Mouse (Mus musculus) heart, adult 18-20 months (tissue): ENCODE measurements around the gene Fam173b. TPM values are rescaled to one million over a fixed set of nuclear protein-coding genes. Genes with fewer than 3 reads are reported as not detected.

Experiments used
- DNase-seq, 2 experiments: peaks; one replicate each; pipeline ENCODE4 v3.0.0; 2021 to 2022; ENCODE audit warnings: mixed read lengths in 1 of 2
- total RNA-seq, 2 experiments: library from RNA; stranded (reverse); gene quantifications; 2 replicates each; pipeline ENCODE4 v1.2.3; 2021

The Fam173b gene
- total RNA-seq, 2 experiments from 2014 or later, result 20.5 to 22.8 TPM

DNA sequence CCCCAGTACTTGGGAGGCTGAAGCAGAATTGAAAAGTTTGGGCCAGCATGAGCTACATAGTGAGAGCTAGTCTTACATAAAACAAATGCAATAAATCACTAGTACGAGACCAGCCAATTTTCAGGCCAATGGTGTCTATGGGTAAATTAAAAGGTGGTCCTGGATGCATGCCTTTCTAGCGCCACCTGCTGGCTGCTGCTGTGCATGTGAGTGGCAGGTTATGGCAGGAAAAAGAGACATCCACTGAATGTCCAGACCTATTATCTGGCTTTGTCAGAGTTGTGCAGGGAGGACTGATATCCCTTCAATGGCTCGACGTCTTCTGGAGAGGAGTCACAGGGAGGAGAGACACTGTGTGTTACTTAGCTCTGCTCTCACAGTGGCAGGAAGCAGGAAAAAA is 15.1 kb upstream of the Fam173b start:
- DNase-seq, result peak; percentile 83 to 94

DNA sequence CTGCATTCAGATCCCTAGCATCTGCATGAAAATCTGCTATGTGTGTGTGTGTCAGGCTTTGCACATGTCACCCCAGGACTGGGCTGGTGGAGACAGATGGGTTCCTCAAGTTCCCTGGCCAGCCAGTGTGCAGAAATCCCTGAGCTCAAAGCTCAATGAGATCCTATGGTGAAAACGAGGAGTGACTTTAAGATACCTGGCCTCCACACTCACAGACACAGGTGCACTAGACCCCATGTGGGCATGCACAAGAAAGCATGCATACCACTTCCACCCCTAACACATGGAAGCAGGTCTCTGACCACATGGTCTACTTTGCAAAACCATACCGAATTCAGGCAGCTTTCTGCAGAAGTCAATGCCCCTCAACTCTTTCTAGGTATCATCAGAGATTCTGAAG is 13.9 kb upstream of the Fam173b start:
- DNase-seq, result no peak

DNA sequence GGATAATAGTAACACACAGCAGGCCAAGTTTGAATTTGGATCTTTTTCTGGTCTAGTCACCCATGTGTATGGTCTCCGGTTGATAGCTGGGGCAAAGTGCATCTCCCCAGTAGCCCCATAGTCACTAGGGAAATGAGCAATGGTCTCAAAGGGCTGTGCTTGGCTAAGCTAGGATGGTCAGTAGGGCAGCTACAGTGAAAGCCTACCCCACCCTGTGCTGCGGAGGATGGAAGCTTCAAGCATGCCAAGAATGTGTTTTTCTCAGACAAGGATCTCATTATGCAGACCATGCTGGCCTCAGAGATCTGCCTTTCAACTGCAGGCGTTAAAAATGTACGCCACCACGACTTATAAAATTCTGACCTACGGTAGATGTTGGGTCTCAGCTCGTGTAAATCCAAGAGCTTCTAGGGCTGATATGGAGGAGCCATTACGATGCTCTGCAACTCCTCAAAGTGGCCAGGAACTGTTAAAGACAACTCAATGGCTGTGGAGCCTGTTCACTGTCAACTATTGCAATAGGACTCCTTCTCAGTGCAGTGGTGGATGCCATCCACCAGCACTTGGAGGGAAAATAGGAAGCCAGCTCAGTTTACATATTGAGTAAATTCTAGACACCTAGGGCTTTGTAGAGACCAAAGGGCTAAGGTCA is 12.5 kb upstream of the Fam173b start:
- peak in 1 of 2 experiments; percentile 44 for DNase-seq

DNA sequence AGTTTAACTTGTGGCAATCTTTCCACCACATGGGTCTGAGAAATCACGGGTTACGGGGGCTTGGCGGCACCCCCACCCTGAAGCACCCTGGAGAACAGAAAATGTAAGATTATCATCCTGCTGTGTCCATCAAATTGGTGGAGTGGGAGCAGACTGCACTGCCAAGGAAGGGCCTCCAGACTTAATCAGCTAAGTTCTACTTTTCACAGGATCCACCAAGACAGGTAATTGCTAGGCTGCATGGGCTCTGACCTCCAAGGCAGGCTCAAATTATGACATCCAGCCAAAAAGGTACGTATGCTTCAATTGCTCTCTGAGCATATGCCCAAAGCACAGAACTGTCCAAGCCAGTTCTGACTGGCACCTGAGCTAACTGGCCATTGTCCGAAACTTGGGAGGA is 11.5 kb upstream of the Fam173b start:
- DNase-seq, result no peak

DNA sequence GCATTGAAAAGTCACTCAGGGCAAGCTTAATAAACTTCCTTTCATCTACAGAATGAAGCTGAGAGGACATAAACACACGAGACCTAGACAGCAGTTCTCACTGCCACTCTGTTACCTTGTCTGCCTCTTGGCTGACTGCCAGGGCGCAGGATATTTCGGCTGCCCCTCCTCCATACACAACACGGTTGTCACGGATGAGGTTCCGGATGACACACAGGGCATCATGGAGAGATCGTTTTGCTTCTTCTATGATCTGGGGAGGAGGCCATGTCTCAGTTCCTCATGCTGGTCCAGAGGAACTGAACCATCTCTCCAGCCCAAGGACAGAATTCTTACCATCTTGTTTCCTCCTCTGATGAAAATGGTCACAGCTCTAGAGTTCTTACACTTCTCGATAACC is 9.1 kb upstream of the Fam173b start:
- DNase-seq, result no peak

DNA sequence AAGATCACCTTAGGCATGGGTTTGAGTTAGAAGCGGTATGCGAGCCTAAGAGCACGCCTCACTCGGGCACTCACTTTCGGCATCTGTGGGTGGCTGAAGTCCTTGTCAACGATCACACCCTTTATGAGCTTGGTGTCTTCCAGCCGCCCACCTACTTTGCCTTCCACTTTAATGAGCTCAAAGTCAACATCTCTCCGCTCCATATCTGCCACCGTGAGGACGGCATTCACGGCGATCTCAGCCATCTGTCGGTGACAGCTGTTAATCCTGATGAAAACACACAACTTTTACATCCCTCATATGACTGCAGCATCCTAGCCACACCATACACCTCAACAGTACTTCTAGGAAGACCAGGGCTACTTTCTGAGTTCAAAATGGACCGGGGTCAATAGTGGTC is 7.4 kb upstream of the Fam173b start:
- DNase-seq, result no peak

DNA sequence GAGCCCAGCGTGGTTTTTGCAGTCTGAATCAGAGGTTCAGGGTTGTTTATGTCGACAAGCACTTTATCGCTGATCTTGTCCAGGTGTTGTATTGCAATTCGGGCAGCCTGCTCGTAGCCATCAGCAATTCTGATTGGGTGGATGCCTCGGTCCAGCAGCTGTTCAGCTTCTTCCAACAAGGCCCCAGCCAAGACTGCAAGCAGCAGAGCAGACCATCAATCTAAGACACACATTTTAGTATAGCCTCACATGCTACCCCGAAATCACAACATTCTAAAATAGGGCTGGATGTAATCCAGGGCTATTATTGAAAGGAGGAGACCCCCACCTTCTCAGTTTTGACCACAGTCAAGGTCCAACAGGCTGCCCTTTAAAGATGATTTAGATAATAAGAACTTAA is 6.0 kb upstream of the Fam173b start:
- DNase-seq, result no peak

DNA sequence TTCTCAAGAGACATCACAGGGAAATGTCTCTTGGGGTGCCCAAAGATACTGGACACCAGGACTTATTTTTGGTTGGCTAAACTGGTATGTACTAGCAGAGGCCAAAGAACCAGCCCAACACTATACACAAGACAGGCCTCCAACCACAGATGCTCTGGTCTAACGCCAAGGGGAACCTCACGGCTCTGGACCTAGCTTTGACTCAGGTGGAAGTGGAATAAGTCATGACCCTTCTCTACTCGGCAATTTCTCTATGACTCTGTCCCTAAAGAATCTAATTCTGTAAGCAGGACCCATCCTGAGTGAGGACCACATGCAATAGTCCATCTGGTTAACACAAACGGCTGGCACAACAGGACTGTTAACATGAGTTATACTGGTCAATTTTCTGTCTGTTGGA is 1.8 kb upstream of the Fam173b start:
- DNase-seq, result no peak

DNA sequence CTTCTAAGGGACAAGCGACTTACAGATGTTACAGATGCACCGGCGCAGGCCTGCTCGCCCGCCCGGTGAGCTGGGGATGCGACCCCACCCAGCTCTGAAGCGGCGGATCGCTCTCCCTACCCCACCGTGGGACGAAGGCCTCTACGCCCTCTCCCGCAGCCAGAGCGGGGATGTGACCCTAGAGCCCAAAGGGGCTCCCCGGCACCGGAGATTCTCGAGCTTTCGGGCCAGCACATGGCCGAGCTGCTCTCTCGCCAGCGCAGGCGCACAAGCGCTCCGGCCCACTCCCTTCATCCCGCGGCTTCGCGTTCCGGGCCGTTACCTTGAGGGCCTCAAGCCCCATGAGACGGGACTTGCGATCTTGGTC is 390 bp upstream of the Fam173b start:
- DNase-seq, result no peak

DNA sequence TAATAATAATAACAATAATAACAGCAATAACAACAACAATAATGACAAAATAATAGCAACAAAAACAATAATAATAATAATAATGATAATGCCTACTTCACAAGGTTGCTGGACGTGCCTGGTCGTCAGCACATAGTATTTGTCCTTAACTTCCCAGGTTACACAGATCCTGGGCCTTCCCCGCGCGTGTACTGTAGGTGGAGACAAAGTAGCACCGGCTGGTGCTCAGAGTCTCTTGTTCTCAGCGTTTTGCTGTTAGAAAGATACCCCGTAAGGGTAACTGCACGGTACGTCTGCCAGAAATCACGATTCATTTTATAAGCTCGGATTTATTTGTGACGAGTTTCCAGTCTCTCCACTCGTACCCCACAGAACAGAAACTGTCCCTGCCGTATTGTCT is 774 bp downstream of the Fam173b start:
- DNase-seq, result peak; percentile 25 to 48

DNA sequence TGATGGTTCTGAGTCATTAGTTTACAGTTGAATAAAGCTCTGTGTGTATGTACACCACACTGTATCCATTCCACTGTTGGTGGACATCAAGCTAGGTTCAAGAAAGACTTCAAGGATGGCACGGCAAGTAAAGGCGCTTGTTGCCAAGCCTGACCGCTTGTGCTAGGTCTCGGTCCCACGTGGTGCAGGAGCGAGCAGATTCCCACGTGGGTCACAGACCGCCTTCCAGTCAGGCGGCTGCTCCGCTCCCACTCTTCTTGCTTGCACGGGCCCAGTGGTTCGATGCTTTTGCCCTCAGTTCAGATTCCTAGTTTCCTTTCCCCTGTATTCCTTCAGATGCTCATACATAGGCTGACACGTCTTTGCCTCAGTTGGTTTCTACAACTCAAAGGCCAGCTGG is 1.5 kb downstream of the Fam173b start:
- no peak for DNase-seq

DNA sequence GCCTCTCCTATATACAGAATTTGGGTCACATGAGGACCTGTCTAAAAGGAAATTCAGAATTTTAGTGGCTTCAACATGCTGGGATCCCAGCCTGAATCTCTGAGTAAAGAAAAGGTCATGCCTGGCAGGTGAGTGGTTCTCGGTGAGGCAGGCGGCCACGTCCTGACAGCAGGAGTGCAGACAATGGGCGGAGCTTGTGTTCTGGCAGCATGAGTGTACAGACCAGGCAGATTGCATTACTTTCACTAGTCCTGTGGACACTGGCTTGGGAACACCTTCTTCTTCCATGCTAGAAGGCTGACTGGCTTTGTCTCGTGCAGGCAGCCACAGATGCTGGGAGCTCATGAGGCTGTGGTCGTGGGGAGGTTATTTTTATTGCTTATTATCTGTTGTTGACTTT is 5.2 kb downstream of the Fam173b start:
- DNase-seq, result peak; percentile 38 to 42

DNA sequence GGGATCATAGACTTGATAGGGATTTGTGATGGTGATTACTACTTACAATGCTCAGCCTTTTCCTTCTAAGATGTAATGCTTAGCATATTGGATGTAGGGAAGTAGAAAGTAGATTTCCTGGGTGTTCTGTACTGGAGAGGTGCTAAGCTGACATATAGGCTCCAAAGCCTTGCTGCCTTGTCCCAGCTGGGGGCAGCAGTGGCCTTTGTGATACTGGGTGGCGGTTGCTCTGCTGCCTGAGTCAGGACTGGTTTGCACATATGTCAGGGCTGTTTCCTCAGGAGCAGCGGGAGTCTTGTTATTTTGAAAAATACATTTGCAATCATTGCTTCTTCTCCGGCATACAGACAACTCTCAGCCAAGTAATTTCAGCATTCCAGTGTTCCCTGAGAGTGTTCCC is 9.4 kb downstream of the Fam173b start:
- no peak for DNase-seq

DNA sequence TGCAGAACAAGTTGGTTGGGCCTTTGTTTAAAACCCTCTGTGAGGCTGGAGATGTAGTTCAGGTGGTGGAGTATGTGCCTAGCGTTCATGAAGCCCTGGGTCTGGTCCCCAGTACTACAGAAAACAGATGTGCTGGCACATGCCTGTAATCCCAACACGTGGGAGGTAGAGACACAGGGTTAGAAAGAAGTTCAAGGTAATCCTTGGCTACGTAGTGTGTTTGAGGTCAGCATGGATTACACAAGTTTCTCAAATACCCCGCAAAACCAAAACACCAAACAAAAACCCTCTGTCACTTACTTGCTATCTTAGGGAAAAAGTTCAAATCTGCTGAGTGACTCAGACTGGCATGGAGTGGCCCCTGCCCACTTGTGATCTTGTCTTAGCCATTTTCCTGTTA is 10.3 kb downstream of the Fam173b start:
- DNase-seq, result no peak

DNA sequence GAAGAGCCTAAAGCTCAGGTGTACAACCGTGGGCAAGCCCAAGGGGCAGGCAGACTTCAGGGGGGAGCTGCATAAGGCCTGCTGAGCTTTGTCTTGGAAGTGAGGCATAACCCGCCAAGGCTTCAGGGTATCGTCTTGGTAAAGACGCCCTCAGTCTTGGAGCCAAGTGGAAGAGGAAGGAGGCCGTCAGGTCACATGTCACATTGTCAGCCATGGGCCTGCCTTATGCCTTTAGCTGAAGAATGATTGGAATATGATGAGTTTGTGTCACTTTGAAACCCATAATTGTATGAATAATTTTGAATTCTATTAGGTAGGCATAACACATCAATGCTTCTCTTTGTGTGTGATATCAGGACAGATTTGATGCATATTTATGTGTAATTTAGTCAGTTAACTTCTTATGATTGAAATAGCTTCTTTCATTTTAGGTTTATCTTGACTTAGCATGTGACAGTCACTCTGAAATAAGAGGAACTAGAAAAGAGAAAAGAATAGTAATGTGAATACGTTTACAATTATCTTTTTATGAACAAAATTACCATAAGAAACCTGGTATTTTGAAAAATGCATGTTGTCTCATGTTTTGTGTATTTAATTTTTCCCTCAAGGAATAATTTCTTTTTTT is 12.3 kb downstream of the Fam173b start:
- no peak for DNase-seq

DNA sequence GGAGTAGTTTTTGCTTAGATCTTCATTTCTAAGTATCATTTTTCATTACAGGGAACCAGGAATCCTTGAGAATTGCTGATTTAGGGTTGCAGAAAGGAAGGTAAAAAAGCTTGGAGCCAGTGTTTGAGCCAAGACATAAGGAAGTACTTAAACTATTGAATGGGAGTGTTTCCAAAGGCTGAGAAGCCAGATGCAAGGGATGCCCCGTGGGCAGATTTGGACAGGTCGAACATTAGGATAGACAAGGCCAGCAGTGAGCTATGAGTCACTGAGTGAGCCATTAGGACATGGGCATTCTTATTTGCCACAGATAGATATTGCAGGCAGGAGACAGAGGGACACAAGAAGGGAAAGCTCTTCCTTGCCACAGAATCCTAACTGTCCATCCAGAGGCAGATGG is 13.0 kb downstream of the Fam173b start:
- DNase-seq, result no peak

DNA sequence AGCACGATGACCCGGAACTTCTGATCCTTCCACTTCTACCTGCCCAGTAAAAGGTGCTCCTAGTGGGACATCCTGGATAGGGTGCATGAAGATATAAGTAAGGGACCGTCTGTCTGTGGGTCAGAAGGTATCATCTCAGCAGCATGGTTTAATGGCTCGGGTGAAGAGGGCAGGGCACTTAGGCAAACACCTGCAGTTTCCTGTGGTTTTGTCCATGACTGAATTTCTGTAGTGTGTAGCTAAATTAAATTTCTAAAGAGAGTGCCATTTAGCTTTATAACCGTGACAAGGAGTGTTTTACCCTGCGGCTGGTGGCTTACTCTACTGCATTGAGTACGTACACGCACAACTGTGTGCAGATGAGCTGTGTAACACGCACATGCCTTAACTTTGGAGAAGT is 15.6 kb downstream of the Fam173b start:
- no peak for DNase-seq

DNA sequence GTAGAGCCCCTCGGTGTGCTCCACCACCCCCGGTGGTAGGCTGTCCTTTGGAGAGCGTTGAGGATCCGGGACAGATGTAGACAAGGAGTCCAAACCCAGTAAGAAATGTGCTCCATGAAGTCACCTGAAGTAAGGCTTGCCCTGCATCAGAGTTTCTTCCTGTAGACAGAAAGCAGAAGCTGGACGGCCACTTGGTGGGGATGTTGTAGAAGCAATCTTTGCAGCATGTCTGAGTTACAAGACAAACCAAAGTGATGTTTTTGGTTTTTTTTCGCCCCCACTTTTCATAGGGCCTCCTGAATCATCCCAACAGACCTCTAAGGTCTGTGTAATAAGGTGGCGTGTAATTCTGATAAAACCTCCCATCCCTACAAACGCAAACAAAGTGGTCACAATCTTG is 17.9 kb downstream of the Fam173b start:
- no peak for DNase-seq

DNA sequence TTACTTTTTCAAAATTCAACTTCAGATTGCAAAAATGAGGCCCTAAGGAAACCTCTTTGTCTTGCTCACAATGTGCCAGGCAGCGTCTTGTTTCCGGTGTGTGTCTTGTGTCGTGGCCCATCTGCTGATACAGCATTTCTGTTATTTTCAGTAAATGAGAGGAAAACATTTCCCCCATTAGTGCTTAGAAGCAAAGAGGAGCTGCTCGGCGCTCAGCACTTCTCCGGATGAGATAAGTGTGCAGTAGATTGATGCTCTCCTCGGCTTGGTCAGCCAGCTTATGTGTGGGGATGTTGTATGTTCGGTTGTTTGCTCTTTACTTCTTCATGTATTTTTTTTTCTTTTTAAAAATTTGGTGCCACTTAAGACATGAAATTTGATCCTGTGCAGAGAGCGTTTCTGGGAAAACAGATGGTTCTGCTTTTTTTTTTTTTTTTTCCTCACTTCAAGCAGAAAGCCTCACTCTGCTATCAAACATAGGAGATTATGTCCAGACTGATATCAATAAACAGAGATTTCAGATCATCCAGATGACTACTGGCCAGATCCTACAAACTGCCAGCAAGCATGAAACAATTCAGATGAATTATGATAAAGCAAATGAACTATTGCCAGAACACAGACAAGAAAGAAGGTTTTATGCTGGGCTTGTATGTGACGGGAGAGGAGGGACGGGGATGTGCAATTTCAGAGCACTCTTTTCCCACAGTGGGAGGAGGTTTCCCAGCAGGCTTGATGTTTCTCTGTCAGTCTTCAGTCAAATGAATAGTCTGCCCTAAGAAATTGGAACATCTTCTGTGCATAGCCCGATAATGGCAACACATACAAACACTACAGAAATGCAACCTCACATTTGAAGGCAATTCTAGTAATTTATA is 25.9 kb downstream of the Fam173b start:
- DNase-seq, result peak in 1 of 2 experiments; percentile 8

DNA sequence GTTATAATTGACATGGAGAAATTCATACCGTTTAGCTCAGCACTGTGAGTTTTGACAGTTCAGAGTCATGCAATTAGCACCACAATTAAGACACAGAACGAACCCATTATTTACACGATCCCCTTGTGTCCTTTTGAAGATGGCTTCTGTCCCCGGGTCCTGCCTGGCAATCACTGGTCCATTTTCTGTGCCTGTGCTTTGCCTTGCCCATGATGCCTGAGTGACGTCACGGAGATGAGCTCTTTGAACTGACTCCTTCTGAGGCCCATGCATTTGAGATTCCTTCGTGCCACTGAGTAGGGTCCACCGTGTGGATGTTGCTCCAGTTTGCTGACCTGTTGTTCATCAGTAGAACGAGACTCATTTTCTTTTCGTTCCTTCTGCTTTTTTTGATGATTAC is 26.5 kb downstream of the Fam173b start:
- DNase-seq, result no peak

DNA sequence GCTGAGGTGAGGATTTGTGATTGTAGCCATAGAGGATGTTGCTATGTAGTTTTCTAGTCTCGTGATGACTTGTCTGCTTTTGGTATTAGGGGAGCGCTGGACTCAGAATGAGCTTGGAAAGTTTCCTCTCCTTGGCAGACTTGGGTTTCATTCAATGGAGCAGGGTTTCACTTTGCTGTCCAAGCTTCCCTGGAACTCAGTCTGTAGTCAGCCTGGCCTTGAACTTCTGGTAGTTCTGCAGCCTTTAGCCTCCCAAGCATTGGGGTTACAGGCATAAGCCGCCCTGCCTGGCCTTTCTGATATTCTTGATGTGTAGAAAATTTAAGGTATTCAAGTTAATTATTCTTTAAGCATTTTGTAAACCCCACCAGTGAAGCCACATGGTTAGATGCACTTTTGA is 27.9 kb downstream of the Fam173b start:
- no peak for DNase-seq

DNA sequence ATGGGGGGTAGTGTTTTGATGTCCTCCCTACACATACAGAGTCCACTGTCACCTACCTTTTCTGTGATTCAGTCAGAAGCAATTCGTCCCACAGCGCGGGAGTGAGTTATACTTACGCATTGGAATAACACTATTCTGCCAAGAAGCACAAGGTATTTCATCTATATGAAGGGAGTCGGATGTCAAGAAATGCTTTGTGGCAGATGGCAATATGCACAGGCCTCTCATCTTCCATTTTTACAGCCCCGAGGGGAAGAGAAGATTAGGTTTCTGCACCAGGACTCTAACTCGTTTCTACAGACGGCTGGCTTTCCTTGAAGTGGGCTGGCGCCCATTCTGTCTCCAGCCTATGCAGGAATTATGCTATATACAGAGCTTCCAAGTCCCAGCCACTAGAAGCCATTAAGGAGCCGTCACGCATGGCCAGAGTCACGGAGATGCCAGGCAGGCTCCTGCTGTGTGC is 29.8 kb downstream of the Fam173b start:
- no peak for DNase-seq

DNA sequence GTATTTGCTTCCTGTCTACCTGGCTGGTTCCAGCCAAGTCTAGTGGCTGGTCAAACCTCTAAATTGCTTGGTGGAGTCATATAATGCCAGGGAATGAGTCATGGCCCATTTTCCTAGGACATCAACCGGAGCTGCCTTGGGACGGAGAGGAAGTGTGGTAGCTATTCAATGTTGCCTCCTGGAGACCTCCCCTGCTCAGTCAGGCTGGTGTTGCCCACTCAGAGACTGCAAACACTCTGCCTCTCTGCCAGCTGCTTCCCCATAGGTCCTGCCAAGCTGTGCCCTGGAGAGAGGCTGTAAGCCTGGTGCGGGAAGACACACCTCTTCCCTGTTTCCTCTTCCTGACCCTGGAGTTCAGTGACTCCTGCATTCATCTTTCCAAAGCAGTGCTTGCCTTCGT is 30.8 kb downstream of the Fam173b start:
- DNase-seq, result no peak
